Mouse (Mus musculus): ENCODE measurements around the gene Fth1. TPM values are rescaled to one million over a fixed set of nuclear protein-coding genes. Genes with fewer than 3 reads are reported as not detected.
"Not testable (repeated sequence)": the region's sequence is repeated elsewhere in the genome, so short reads cannot be mapped to it uniquely, and the experiment has no call there.

Fth1 gene
- 574 and 777 TPM in 2 replicates for polyA plus RNA-seq (2012; rRNA removed)

- TF ChIP-seq CTCF (IDR thresholded peaks at IDR 0.05; ENCODE audit: borderline replicate concordance, extremely low read depth, insufficient read depth, insufficient read length): no peak
- TF ChIP-seq POLR2A (IDR thresholded peaks at IDR 0.05; ENCODE audit: borderline replicate concordance, extremely low read depth, insufficient read depth, insufficient read length, poor library complexity, severe bottlenecking): no peak
- DNase-seq (ENCODE audit: low read depth): no peak
Measured at GRCm38 (mm10) chr19:9980258-9980657, at the start of gene Fth1. Gene Fth1 (plus strand): TSS chr19:9980598.

DNA sequence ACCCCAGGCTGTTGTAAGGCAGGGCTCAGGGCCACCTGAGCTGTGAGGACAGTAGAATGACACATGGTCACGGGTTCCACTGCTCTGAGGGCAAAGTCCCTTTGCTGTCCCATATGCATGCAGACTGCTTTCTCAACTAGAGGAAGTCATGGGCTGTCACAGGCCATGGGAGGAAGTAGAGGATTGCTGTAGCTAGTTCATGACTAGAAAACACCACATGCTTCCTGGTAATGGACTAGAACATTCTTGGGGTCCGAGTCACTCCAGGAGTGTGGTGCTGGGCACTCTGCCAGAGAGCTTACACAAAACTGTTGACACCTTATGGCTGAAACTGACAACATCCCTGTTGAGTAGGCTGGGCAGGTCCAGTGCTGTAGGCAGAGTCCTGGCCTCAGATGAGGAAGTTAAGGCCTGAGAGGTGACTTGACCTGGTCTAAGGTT lies 49.2 kb upstream of the Fth1 start:
- not testable (repeated sequence) for DNase-seq (ENCODE audit: low read depth)

DNA sequence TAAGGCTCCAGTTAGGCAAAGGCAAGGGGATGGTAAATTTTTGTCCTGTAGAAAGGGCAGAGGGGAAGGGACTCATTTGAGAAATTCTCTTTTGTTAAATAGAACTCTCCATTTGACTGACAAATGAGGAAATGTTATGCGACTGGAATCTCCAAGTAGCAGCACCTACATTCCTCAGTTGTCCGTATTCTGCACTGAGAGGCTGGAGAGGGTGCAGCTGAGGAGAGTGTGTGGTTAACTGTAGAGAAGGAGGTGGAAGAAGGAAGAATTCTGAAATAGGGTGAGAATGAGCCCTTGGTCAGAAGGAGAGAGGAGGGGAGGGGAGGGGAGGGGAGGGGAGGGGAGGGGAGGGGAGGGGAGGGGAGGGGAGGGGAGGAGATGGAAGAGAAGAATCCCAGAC lies 46.5 kb upstream of the Fth1 start:
- TF ChIP-seq CTCF (IDR thresholded peaks at IDR 0.05; ENCODE audit: borderline replicate concordance, extremely low read depth, insufficient read depth, insufficient read length) (no peak), POLR2A (IDR thresholded peaks at IDR 0.05; ENCODE audit: borderline replicate concordance, extremely low read depth, insufficient read depth, insufficient read length, poor library complexity, severe bottlenecking) (no peak)
- no peak for DNase-seq (ENCODE audit: low read depth)

DNA sequence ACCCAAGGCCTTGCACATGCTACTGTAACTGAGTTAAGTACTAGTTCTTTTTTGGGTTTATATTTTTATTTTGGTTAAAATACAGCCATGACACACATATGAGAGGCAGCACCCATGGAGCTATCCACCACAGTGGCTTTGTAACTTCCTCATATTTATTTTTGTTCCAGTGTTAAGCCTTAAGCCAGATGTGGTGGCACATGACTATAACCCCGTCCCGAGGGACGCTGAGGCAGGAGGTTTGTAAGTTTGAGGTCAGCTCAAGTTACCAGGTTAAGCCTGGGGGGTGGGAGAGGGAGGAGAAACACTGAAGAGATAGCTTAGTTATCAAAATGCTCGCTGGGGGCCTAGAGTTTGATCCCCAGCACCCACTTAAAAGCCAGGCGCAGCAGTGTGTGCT lies 43.8 kb upstream of the Fth1 start:
- no peak for DNase-seq (ENCODE audit: low read depth)
- TF ChIP-seq CTCF (IDR thresholded peaks at IDR 0.05; ENCODE audit: borderline replicate concordance, extremely low read depth, insufficient read depth, insufficient read length) (no peak), POLR2A (IDR thresholded peaks at IDR 0.05; ENCODE audit: borderline replicate concordance, extremely low read depth, insufficient read depth, insufficient read length, poor library complexity, severe bottlenecking) (no peak)

- no peak for DNase-seq (ENCODE audit: low read depth)
- no peak for TF ChIP-seq POLR2A (IDR thresholded peaks at IDR 0.05; ENCODE audit: borderline replicate concordance, extremely low read depth, insufficient read depth, insufficient read length, poor library complexity, severe bottlenecking)
- no peak for TF ChIP-seq CTCF (IDR thresholded peaks at IDR 0.05; ENCODE audit: borderline replicate concordance, extremely low read depth, insufficient read depth, insufficient read length)
Measured at GRCm38 (mm10) chr19:9937428-9937827, 43.0 kb upstream of the Fth1 start.

- DNase-seq (ENCODE audit: low read depth): no peak
Measured at GRCm38 (mm10) chr19:9938156-9938823, 42.1 kb upstream of the Fth1 start.

GRCm38 (mm10) chr19:9938824-9939303 lies 41.5 kb upstream of the Fth1 start:
- TF ChIP-seq CTCF (IDR thresholded peaks at IDR 0.05; ENCODE audit: borderline replicate concordance, extremely low read depth, insufficient read depth, insufficient read length): no peak
- TF ChIP-seq POLR2A (IDR thresholded peaks at IDR 0.05; ENCODE audit: borderline replicate concordance, extremely low read depth, insufficient read depth, insufficient read length, poor library complexity, severe bottlenecking): no peak
- no peak for DNase-seq (ENCODE audit: low read depth)

More at GRCm38 (mm10) chr19:9938156-9938823, 42.1 kb upstream of the Fth1 start:
- TF ChIP-seq POLR2A (IDR thresholded peaks at IDR 0.05; ENCODE audit: borderline replicate concordance, extremely low read depth, insufficient read depth, insufficient read length, poor library complexity, severe bottlenecking) (no peak), CTCF (IDR thresholded peaks at IDR 0.05; ENCODE audit: borderline replicate concordance, extremely low read depth, insufficient read depth, insufficient read length) (no peak)

- DNase-seq (ENCODE audit: low read depth): no peak
- TF ChIP-seq POLR2A (IDR thresholded peaks at IDR 0.05; ENCODE audit: borderline replicate concordance, extremely low read depth, insufficient read depth, insufficient read length, poor library complexity, severe bottlenecking): no peak
- TF ChIP-seq CTCF (IDR thresholded peaks at IDR 0.05; ENCODE audit: borderline replicate concordance, extremely low read depth, insufficient read depth, insufficient read length): no peak
Measured at GRCm38 (mm10) chr19:9939841-9940240, 40.6 kb upstream of the Fth1 start.

GRCm38 (mm10) chr19:9940903-9941302 lies 39.5 kb upstream of the Fth1 start:
- TF ChIP-seq CTCF (IDR thresholded peaks at IDR 0.05; ENCODE audit: borderline replicate concordance, extremely low read depth, insufficient read depth, insufficient read length) (no peak), POLR2A (IDR thresholded peaks at IDR 0.05; ENCODE audit: borderline replicate concordance, extremely low read depth, insufficient read depth, insufficient read length, poor library complexity, severe bottlenecking) (no peak)
- DNase-seq (ENCODE audit: low read depth): no peak

GRCm38 (mm10) chr19:9941809-9942208 lies 38.6 kb upstream of the Fth1 start:
- TF ChIP-seq POLR2A (IDR thresholded peaks at IDR 0.05; ENCODE audit: borderline replicate concordance, extremely low read depth, insufficient read depth, insufficient read length, poor library complexity, severe bottlenecking) (no peak), CTCF (IDR thresholded peaks at IDR 0.05; ENCODE audit: borderline replicate concordance, extremely low read depth, insufficient read depth, insufficient read length) (no peak)
- no peak for DNase-seq (ENCODE audit: low read depth)

GRCm38 (mm10) chr19:9942539-9943533 lies 37.6 kb upstream of the Fth1 start:
- DNase-seq (ENCODE audit: low read depth): no peak
- no peak for TF ChIP-seq POLR2A (IDR thresholded peaks at IDR 0.05; ENCODE audit: borderline replicate concordance, extremely low read depth, insufficient read depth, insufficient read length, poor library complexity, severe bottlenecking)
- TF ChIP-seq CTCF (IDR thresholded peaks at IDR 0.05; ENCODE audit: borderline replicate concordance, extremely low read depth, insufficient read depth, insufficient read length): no peak
